Mouse (Mus musculus): ENCODE data around the gene Rps27. TPM values are rescaled to one million over a fixed set of nuclear protein-coding genes. Genes with fewer than 3 reads are reported as not detected.

The Rps27 gene
- polyA plus RNA-seq, 1 experiment from 2014 or later: 1,109 TPM

DNA sequence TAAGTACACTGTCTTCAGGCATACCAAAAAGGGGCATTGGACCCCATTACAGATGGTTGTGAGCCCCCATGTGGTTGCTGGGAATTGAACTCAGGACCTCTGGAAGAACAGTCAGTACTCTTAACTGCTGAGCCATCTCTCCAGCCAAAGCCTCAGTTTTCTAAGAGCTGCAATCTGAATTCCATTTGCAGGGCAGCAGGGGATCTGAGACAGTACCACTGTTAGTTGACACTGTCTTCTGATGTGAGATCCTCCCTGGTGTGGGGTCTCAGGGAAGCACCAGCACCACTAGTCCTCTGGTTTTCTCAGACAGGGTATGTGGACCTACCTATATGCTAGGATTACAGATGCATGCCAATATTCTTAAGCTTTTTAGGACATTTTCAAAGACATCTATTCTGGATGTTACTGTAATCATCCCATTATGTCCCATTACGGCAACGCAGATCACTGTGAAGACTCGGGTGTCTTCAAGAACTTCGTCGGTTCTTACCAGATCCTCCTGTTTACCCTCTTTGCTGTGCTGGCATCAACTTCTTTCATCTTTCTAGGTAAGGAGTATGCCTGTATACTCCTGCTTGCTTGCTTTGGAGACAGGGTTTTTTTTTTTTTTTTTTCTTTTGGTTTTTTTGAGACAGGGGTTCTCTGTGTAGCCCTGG, 3.4 kb downstream of the Rps27 start:
- peaks cover 6% of the 10 kb centered on the region; the same call in 1 of the 2 replicates for H3K36me3 ChIP-seq (ENCODE audit: control insufficient read depth, insufficient read depth, low read length)
- H3K4me3 ChIP-seq (ENCODE audit: low read depth, low read length): no peak overlapping the region
- 97% methylated on average over 5 of the region's 5 CpGs for WGBS
- no peaks in the 10 kb centered on the region for H3K9me3 ChIP-seq (ENCODE audit: control insufficient read depth, low read length)
- no peaks in the 10 kb centered on the region for H3K27me3 ChIP-seq (ENCODE audit: control insufficient read depth, insufficient read depth, low read length)
- H3K27ac ChIP-seq (ENCODE audit: low read depth, low read length): no peak overlapping the region
- DNase-seq (ENCODE audit: low spot score) (no peak), ATAC-seq (replicated peaks; ENCODE audit: low FRiP score) (no peak)
- H3K4me1 ChIP-seq (replicated peaks; ENCODE audit: control insufficient read depth, insufficient read depth, low read length): peaks cover 7% of the 10 kb centered on the region; the same call in 1 of the 2 replicates
- no peak overlapping the region for H3K4me2 ChIP-seq (ENCODE audit: low read depth, low read length, severe bottlenecking)
- H3K9ac ChIP-seq (ENCODE audit: low read length): no peak overlapping the region

DNA sequence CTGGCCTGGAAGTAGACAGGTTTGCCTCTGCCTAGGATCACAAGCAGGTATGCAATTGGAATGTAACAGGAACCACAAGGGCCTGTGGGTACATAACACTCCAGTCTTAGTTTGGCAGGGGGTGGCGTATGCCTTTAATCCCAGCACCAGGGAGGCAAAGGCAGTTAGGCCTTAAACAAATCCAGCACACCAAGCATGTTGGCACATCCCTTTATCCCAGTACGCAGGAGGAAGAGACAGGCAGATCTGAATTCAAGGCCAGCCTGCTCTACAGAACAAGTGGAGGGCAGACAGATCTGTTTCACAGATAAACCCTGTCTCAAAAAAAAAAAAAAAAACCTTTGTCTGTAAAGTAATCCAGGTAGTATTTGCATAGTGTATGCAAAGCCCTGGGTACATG, 4.8 kb downstream of the Rps27 start:
- no peak overlapping the region for H3K9ac ChIP-seq (ENCODE audit: low read length)
- H3K4me1 ChIP-seq (replicated peaks; ENCODE audit: control insufficient read depth, insufficient read depth, low read length): peaks cover 7% of the 10 kb centered on the region; the same call in 1 of the 2 replicates
- 95% methylated on average over 2 of the region's 2 CpGs for WGBS
- H3K27me3 ChIP-seq (ENCODE audit: control insufficient read depth, insufficient read depth, low read length): no peaks in the 10 kb centered on the region
- no peak overlapping the region for H3K4me2 ChIP-seq (ENCODE audit: low read depth, low read length, severe bottlenecking)
- DNase-seq (ENCODE audit: low spot score) (no peak), ATAC-seq (replicated peaks; ENCODE audit: low FRiP score) (no peak)
- no peak overlapping the region for H3K27ac ChIP-seq (ENCODE audit: low read depth, low read length)
- peaks cover 6% of the 10 kb centered on the region; the same call in 1 of the 2 replicates for H3K36me3 ChIP-seq (ENCODE audit: control insufficient read depth, insufficient read depth, low read length)
- no peak overlapping the region for H3K4me3 ChIP-seq (ENCODE audit: low read depth, low read length)
- H3K9me3 ChIP-seq (ENCODE audit: control insufficient read depth, low read length): no peaks in the 10 kb centered on the region

DNA sequence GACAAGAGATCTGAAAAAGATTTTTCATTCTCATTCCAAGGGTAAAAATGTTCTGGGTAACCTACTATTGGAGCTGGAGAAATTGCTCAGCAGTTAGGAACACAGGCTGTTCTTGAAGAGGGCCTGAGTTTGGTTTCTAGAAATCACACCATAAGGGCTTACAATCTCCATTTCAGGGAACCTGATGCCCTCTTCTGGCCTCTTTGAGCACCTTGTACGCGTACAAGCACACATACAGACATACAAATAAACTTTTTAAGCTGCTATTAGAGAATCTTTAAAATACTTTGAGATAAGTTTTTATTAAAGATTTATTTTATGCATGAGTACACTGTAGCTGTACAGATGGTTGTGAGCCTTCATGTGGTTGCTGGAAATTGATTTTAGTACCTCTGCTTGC, 8.9 kb downstream of the Rps27 start:
- DNase-seq (ENCODE audit: low spot score): no peak
- Histone ChIP-seq H3K27ac (ENCODE audit: low read depth, low read length) (no peak overlapping the region), H3K4me3 (ENCODE audit: low read depth, low read length) (no peak overlapping the region), H3K4me2 (ENCODE audit: low read depth, low read length, severe bottlenecking) (no peak overlapping the region), H3K27me3 (ENCODE audit: control insufficient read depth, insufficient read depth, low read length) (no peaks in the 10 kb centered on the region), H3K36me3 (ENCODE audit: control insufficient read depth, insufficient read depth, low read length) (peaks cover 6% of the 10 kb centered on the region; the same call in 1 of the 2 replicates), H3K4me1 (replicated peaks; ENCODE audit: control insufficient read depth, insufficient read depth, low read length) (no peaks in the 10 kb centered on the region), H3K9ac (ENCODE audit: low read length) (no peak overlapping the region), H3K9me3 (ENCODE audit: control insufficient read depth, low read length) (no peaks in the 10 kb centered on the region)
- 93% methylated on average over 2 of the region's 2 CpGs for WGBS
- no peak for ATAC-seq (replicated peaks; ENCODE audit: low FRiP score)

GRCm38 (mm10) chr3:90203619-90204018, 9.8 kb downstream of the Rps27 start:
- no peak overlapping the region for H3K4me2 ChIP-seq (ENCODE audit: low read depth, low read length, severe bottlenecking)
- H3K36me3 ChIP-seq (ENCODE audit: control insufficient read depth, insufficient read depth, low read length): peaks cover 2% of the 10 kb centered on the region; the same call in 1 of the 2 replicates
- no peaks in the 10 kb centered on the region for H3K27me3 ChIP-seq (ENCODE audit: control insufficient read depth, insufficient read depth, low read length)
- H3K27ac ChIP-seq (ENCODE audit: low read depth, low read length): no peak overlapping the region
- H3K9me3 ChIP-seq (ENCODE audit: control insufficient read depth, low read length): no peaks in the 10 kb centered on the region
- WGBS: 73% methylated on average over 5 of the region's 5 CpGs
- no peak for ATAC-seq (replicated peaks; ENCODE audit: low FRiP score)
- H3K9ac ChIP-seq (ENCODE audit: low read length): no peak overlapping the region
- no peak for DNase-seq (ENCODE audit: low spot score)
- H3K4me3 ChIP-seq (ENCODE audit: low read depth, low read length): no peak overlapping the region
- no peaks in the 10 kb centered on the region for H3K4me1 ChIP-seq (replicated peaks; ENCODE audit: control insufficient read depth, insufficient read depth, low read length)

GRCm38 (mm10) chr3:90202884-90203283, 10.6 kb downstream of the Rps27 start:
- H3K9me3 ChIP-seq (ENCODE audit: control insufficient read depth, low read length): no peaks in the 10 kb centered on the region
- no peaks in the 10 kb centered on the region for H3K27me3 ChIP-seq (ENCODE audit: control insufficient read depth, insufficient read depth, low read length)
- no peaks in the 10 kb centered on the region; the same call in 1 of the 2 replicates for H3K36me3 ChIP-seq (ENCODE audit: control insufficient read depth, insufficient read depth, low read length)
- no peak overlapping the region for H3K4me2 ChIP-seq (ENCODE audit: low read depth, low read length, severe bottlenecking)
- H3K4me3 ChIP-seq (ENCODE audit: low read depth, low read length): no peak overlapping the region
- DNase-seq (ENCODE audit: low spot score) (no peak), ATAC-seq (replicated peaks; ENCODE audit: low FRiP score) (0 out of 2 replicates have a peak, but pooled peaks have one; percentile 27)
- H3K27ac ChIP-seq (ENCODE audit: low read depth, low read length): no peak overlapping the region
- WGBS: 41% methylated on average over 1 of the region's 1 CpGs
- no peak overlapping the region for H3K9ac ChIP-seq (ENCODE audit: low read length)
- H3K4me1 ChIP-seq (replicated peaks; ENCODE audit: control insufficient read depth, insufficient read depth, low read length): no peaks in the 10 kb centered on the region

DNA sequence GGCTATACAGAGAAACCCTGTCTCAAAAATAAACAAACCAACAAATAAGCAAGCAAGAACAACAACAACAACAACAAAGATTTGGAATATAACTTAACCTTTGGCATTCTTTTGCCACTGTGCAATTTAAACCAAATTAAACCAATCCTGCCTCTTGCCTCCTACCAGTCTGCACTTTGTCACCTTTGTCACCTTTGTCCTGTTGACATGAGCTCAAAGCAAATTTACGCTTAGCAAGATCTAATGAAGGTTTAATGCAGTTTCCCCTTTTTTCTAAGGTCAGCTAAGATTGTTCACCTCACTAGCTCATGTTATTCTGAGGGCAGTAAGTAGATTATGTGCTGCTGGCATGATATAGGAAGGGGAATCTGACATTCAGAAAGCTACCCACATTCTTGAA, 15.9 kb downstream of the Rps27 start:
- H3K4me2 ChIP-seq (ENCODE audit: low read depth, low read length, severe bottlenecking): no peak overlapping the region
- DNase-seq (ENCODE audit: low spot score): no peak
- H3K4me1 ChIP-seq (replicated peaks; ENCODE audit: control insufficient read depth, insufficient read depth, low read length): no peaks in the 10 kb centered on the region; the same call in 1 of the 2 replicates
- WGBS: 85% methylated on average over 1 of the region's 1 CpGs
- no peaks in the 10 kb centered on the region for H3K27me3 ChIP-seq (ENCODE audit: control insufficient read depth, insufficient read depth, low read length)
- H3K27ac ChIP-seq (ENCODE audit: low read depth, low read length): no peak overlapping the region
- H3K9me3 ChIP-seq (ENCODE audit: control insufficient read depth, low read length): no peaks in the 10 kb centered on the region
- ATAC-seq (replicated peaks; ENCODE audit: low FRiP score): no peak
- H3K9ac ChIP-seq (ENCODE audit: low read length): no peak overlapping the region
- no peak overlapping the region for H3K4me3 ChIP-seq (ENCODE audit: low read depth, low read length)
- H3K36me3 ChIP-seq (ENCODE audit: control insufficient read depth, insufficient read depth, low read length): no peaks in the 10 kb centered on the region

DNA sequence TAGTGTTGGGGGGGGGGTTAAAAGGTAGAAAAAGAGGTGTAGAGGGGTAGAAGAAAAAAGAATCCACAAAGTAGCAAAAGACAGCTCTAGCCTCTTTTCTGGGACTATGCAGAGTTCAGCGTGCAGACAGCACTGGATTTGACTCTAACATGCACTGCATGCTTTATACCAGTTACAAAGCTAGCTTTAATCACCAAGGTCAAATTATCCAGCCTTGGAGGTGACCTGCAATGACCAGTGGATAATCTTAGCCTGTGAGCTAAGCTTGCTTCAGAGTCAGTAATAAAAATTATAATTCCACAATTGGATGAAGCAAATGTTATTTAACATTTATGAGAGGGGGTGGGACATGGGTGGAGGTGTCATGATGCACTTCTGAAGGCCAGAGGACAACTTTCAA, 17.8 kb downstream of the Rps27 start:
- no peak for DNase-seq (ENCODE audit: low spot score)
- peaks cover 2% of the 10 kb centered on the region; the same call in 1 of the 2 replicates for H3K4me1 ChIP-seq (replicated peaks; ENCODE audit: control insufficient read depth, insufficient read depth, low read length)
- no peaks in the 10 kb centered on the region for H3K9me3 ChIP-seq (ENCODE audit: control insufficient read depth, low read length)
- no peaks in the 10 kb centered on the region for H3K27me3 ChIP-seq (ENCODE audit: control insufficient read depth, insufficient read depth, low read length)
- no peak overlapping the region for H3K4me3 ChIP-seq (ENCODE audit: low read depth, low read length)
- H3K9ac ChIP-seq (ENCODE audit: low read length): no peak overlapping the region
- H3K27ac ChIP-seq (ENCODE audit: low read depth, low read length): no peak overlapping the region
- no peak overlapping the region for H3K4me2 ChIP-seq (ENCODE audit: low read depth, low read length, severe bottlenecking)
- WGBS: 88% methylated on average over 1 of the region's 1 CpGs
- H3K36me3 ChIP-seq (ENCODE audit: control insufficient read depth, insufficient read depth, low read length): no peaks in the 10 kb centered on the region
- no peak for ATAC-seq (replicated peaks; ENCODE audit: low FRiP score)

- Histone ChIP-seq H3K9ac (ENCODE audit: low read length) (no peak overlapping the region), H3K36me3 (ENCODE audit: control insufficient read depth, insufficient read depth, low read length) (no peaks in the 10 kb centered on the region), H3K4me3 (ENCODE audit: low read depth, low read length) (no peak overlapping the region), H3K4me2 (ENCODE audit: low read depth, low read length, severe bottlenecking) (no peak overlapping the region), H3K27ac (ENCODE audit: low read depth, low read length) (no peak overlapping the region), H3K4me1 (replicated peaks; ENCODE audit: control insufficient read depth, insufficient read depth, low read length) (peaks cover 2% of the 10 kb centered on the region; the same call in 1 of the 2 replicates), H3K27me3 (ENCODE audit: control insufficient read depth, insufficient read depth, low read length) (no peaks in the 10 kb centered on the region), H3K9me3 (ENCODE audit: control insufficient read depth, low read length) (no peaks in the 10 kb centered on the region)
- no peak for DNase-seq (ENCODE audit: low spot score)
- peak; percentile 56; the same call in 1 of the 2 replicates for ATAC-seq (replicated peaks; ENCODE audit: low FRiP score)
- 41% methylated on average over 4 of the region's 4 CpGs for WGBS
Observed at GRCm38 (mm10) chr3:90194759-90195158, 18.7 kb downstream of the Rps27 start.

All from forebrain, embryonic 11.5 days (tissue).